Mouse (Mus musculus): Measurements from ENCODE around the gene Papss2.

Papss2 gene

GRCm38 (mm10) chr19:32696674-32697073 is 101.1 kb downstream of the Papss2 start:
- no peak for ATAC-seq (ENCODE audit: insufficient number of reproducible peaks, low FRiP score, low TSS enrichment)

GRCm38 (mm10) chr19:32702191-32702590 is 106.6 kb downstream of the Papss2 start:
- ATAC-seq (ENCODE audit: insufficient number of reproducible peaks, low FRiP score, low TSS enrichment): no peak

- no peak for ATAC-seq (ENCODE audit: insufficient number of reproducible peaks, low FRiP score, low TSS enrichment)
These were observed 113.4 kb downstream of the Papss2 start for GRCm38 (mm10) chr19:32708996-32709395.

GRCm38 (mm10) chr19:32710288-32710687 is 114.7 kb downstream of the Papss2 start:
- ATAC-seq (ENCODE audit: insufficient number of reproducible peaks, low FRiP score, low TSS enrichment): no peak

- peak; percentile 84 for ATAC-seq (ENCODE audit: insufficient number of reproducible peaks, low FRiP score, low TSS enrichment)
These were observed 116.4 kb downstream of the Papss2 start for GRCm38 (mm10) chr19:32711761-32712541.

DNA sequence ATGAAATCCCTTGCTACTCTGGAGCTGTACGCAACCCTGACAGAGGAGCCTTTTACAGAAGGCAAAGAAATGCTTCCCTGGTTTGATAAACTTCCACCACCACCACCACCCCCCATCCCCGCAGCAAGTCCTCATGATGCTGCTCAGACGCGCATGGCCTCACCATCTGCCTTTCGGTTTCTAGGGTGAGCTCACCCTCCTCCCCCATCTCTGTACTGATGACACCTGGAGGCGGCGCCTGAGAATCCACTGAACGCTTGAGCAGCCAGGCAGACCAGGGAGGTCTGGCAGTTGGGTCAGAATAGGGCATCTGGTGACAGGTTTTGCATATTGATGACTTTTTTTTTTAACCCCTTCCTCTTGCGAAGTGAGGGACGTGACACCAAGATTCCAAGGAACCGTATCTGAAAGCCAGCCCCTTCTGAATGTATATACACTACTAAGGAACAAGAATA is 117.0 kb downstream of the Papss2 start:
- peak; percentile 90 for ATAC-seq (ENCODE audit: insufficient number of reproducible peaks, low FRiP score, low TSS enrichment)

DNA sequence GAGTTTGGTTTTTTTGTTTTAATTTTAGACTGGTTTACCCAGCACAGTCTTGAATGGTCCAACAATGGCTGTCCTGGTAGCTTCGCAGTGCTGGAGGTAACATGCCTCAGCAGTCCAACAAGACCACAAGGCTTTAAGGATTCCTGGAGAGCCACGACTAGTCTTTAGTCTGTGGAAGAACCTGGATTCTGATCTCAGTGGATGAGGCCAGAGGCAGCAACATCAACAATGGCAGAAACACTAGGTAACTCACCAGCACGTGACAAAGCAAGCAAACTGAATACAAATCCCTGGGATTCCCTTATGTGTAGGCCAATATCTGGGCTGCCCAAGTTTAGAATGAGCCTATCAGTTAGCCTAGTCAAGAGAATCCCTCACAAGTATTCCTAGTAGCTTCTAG is 117.9 kb downstream of the Papss2 start:
- ATAC-seq (ENCODE audit: insufficient number of reproducible peaks, low FRiP score, low TSS enrichment): no peak

GRCm38 (mm10) chr19:32715201-32715600 is 119.6 kb downstream of the Papss2 start:
- ATAC-seq (ENCODE audit: insufficient number of reproducible peaks, low FRiP score, low TSS enrichment): peak; percentile 51

GRCm38 (mm10) chr19:32715681-32716080 is 120.1 kb downstream of the Papss2 start:
- no peak for ATAC-seq (ENCODE audit: insufficient number of reproducible peaks, low FRiP score, low TSS enrichment)
